Mouse (Mus musculus): Measurements from ENCODE around the gene St5. TPM values are rescaled to one million over a fixed set of nuclear protein-coding genes. Genes with fewer than 3 reads are reported as not detected.
A peak's percentile ranks its signal among the peaks of the same experiment; 100 is the strongest.

Gene St5
- total RNA-seq, 1 experiment from 2014 or later, result 11.9 TPM

- ATAC-seq (replicated peaks; ENCODE audit: insufficient number of reproducible peaks, low FRiP score, low TSS enrichment, poor library complexity, severe bottlenecking), result no peak
These were observed 1.1 kb upstream of the St5 start for GRCm38 (mm10) chr7:109704461-109704860.

GRCm38 (mm10) chr7:109704016-109704377 is 592 bp upstream of the St5 start:
- ATAC-seq (replicated peaks; ENCODE audit: insufficient number of reproducible peaks, low FRiP score, low TSS enrichment, poor library complexity, severe bottlenecking), result 0 out of 2 replicates have a peak, but pooled peaks have one; percentile 1

GRCm38 (mm10) chr7:109702721-109703120 is 684 bp downstream of the St5 start:
- no peak for ATAC-seq (replicated peaks; ENCODE audit: insufficient number of reproducible peaks, low FRiP score, low TSS enrichment, poor library complexity, severe bottlenecking)

DNA sequence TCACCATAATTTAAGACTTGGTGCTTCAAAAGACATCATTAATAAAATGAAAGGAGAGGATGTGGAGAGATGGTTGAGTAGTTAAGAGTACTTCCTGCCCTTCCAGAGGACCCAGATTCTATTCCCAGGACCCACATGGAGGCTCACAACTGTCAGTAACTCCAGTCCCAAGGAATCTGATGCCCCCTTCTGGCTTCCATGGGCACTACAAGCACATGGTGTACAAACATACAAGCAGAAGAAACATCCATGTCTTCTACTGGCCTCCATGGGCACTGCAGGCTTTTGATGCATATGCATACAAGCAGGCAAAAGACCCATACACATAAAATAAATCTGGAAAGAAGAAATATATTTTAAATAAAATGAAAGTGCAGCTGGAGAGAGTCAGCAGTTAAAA is 3.2 kb downstream of the St5 start:
- no peak for ATAC-seq (replicated peaks; ENCODE audit: insufficient number of reproducible peaks, low FRiP score, low TSS enrichment, poor library complexity, severe bottlenecking)

- ATAC-seq (replicated peaks; ENCODE audit: insufficient number of reproducible peaks, low FRiP score, low TSS enrichment, poor library complexity, severe bottlenecking), result no peak
These were observed 8.1 kb downstream of the St5 start for GRCm38 (mm10) chr7:109695339-109695726.

DNA sequence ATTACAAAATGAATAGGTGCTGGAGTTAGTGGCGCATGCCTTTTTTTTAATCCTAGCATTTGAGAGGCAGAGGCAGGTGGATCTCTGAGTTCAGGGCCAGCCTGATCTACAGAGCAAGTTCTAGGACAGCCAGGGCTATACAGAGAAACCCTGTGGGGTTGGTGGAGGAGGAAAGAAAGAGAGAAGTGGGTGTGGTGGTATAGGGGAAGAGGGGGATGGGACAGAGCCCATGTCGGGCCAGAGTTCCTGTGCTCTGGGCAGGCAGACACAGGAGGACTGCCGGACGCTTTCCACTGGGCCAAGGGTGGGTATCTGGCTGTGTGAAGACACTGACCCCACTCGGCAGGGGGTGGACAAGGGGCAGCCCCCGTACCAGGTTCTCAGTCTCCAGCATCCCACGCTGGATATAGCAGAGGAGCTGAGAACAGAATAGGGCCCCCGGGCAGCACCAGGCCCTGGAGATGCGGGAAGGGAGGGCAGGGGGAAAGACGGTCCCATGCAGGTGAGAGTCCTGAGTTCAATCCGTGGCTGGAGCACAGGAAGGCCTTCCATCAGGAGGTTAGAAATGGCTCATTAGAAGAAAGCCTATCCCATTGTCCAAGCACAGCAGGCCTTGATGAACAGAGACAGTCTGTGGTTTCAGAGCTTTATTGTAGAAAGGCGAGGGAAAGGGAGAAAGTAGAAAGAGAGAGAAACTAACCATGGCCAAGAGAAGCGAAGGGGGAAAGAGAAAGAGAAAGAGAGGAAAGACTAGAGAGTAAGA is 8.6 kb downstream of the St5 start:
- ATAC-seq (replicated peaks; ENCODE audit: insufficient number of reproducible peaks, low FRiP score, low TSS enrichment, poor library complexity, severe bottlenecking), result no peak

GRCm38 (mm10) chr7:109690961-109691360 is 12.4 kb downstream of the St5 start:
- no peak for ATAC-seq (replicated peaks; ENCODE audit: insufficient number of reproducible peaks, low FRiP score, low TSS enrichment, poor library complexity, severe bottlenecking)

- no peak for ATAC-seq (replicated peaks; ENCODE audit: insufficient number of reproducible peaks, low FRiP score, low TSS enrichment, poor library complexity, severe bottlenecking)
These were observed 13.3 kb downstream of the St5 start for GRCm38 (mm10) chr7:109690101-109690500.

GRCm38 (mm10) chr7:109686585-109687128 is 16.7 kb downstream of the St5 start:
- ATAC-seq (replicated peaks; ENCODE audit: insufficient number of reproducible peaks, low FRiP score, low TSS enrichment, poor library complexity, severe bottlenecking), result no peak

- no peak for ATAC-seq (replicated peaks; ENCODE audit: insufficient number of reproducible peaks, low FRiP score, low TSS enrichment, poor library complexity, severe bottlenecking)
These were observed 22.5 kb downstream of the St5 start for GRCm38 (mm10) chr7:109680879-109681278.

GRCm38 (mm10) chr7:109680284-109680683 is 23.1 kb downstream of the St5 start:
- no peak for ATAC-seq (replicated peaks; ENCODE audit: insufficient number of reproducible peaks, low FRiP score, low TSS enrichment, poor library complexity, severe bottlenecking)

DNA sequence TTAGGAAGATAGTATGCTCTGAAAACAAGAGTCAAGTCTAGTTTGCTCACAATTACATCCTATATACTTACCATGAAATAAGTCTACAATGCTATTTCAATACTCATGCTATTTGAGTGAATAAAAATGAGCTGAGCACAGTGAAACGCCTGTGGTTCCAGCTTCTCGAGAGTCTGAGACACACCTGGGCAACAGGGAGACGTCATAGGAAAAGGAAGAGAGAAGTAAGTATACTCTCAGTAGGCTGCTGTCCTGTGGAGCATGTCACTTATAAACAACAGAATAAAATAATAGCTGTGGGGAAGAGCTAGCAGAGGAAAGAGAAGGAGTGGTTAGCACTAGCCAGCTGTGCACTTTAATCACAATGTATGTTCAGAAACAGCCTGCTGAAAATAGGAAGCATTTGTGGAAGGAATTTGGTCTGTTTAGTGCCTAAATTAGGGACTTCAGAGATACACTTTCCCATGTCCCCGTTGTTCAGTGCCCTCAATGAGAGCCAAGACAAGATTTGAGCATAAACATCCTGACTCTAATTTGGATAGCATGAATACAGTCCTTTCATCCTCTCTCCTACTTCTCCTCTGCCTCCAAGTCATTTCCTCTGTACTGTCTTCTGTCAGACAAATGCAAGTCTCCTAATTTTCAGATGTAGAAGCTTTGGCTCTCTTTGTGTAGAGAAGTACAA is 28.3 kb downstream of the St5 start:
- ATAC-seq (replicated peaks; ENCODE audit: insufficient number of reproducible peaks, low FRiP score, low TSS enrichment, poor library complexity, severe bottlenecking), result no peak

GRCm38 (mm10) chr7:109671581-109672471 is 31.6 kb downstream of the St5 start:
- ATAC-seq (replicated peaks; ENCODE audit: insufficient number of reproducible peaks, low FRiP score, low TSS enrichment, poor library complexity, severe bottlenecking), result no peak

- ATAC-seq (replicated peaks; ENCODE audit: insufficient number of reproducible peaks, low FRiP score, low TSS enrichment, poor library complexity, severe bottlenecking), result no peak
These were observed 33.8 kb downstream of the St5 start for GRCm38 (mm10) chr7:109669426-109670170.

DNA sequence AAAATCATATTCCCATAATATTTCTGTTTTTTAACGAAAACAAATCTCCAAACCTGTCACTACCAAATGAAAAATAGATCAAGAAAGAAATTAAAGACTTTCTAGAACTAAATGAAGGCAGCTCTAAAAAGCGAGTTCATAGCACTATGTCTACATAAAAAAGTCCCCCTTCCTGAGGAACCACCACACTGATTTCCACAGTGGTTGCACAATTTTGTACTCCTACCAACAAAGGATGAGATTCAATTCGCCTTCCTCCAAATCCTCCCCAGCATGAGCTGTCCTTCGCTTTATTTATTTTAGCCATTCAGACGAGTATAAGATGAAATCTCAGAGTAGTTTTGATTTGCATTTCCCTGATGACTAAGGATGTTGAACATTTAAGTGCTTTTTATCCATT is 36.7 kb downstream of the St5 start:
- no peak for ATAC-seq (replicated peaks; ENCODE audit: insufficient number of reproducible peaks, low FRiP score, low TSS enrichment, poor library complexity, severe bottlenecking)

- no peak for ATAC-seq (replicated peaks; ENCODE audit: insufficient number of reproducible peaks, low FRiP score, low TSS enrichment, poor library complexity, severe bottlenecking)
These were observed 40.8 kb downstream of the St5 start for GRCm38 (mm10) chr7:109662626-109663025.

DNA sequence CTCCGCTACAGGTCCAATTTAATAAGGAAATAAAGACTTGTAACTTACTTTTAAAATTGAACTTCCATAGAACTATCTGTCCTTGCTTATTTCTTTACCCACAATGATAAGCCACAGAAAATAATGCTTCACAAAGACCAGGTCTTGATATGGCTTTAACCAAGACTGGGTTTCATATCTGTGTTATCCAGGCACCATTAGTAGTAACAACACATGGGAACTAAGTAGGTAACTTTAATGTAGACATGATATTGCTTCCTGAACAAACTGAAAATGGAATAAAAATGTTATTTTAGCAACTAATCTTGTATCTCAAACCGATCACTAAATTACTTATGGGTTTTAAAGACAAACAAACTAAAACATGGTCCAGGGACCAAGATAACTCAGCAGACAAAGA is 44.1 kb downstream of the St5 start:
- no peak for ATAC-seq (replicated peaks; ENCODE audit: insufficient number of reproducible peaks, low FRiP score, low TSS enrichment, poor library complexity, severe bottlenecking)

GRCm38 (mm10) chr7:109657884-109658283 is 45.5 kb downstream of the St5 start:
- ATAC-seq (replicated peaks; ENCODE audit: insufficient number of reproducible peaks, low FRiP score, low TSS enrichment, poor library complexity, severe bottlenecking), result no peak

Measured in monocyte, adult 5-6 weeks (primary cell).